In genomic region chr8:79488861-79489260, GRCm38 (mm10) we compare ENCODE assay signal across 9 mouse cellular contexts.
DNase-seq lines count a peak whose midpoint lies in the region; ATAC-seq and TF ChIP-seq lines count a peak whose summit lies in the region.
"Had no signal": no experiment of that assay in that cellular context is flagged by ENCODE, and none has a peak within 500 bp of the region (broad histone marks: within the 10 kb centered on the region; RNA-seq: fewer than 3 reads in every experiment).

No protein-coding gene starts in this region.

- ATAC-seq in hindbrain, postnatal 0 days = no peak
- no peak for ATAC-seq in hindbrain, embryonic 11.5 days (ENCODE audit: low FRiP score)
- peak; percentile 77 for ATAC-seq in granulocyte monocyte progenitor cell, adult 5-6 weeks (replicated peaks; ENCODE audit: poor library complexity, severe bottlenecking)
- ATAC-seq in hindbrain, embryonic 16.5 days = no peak
- no peak for ATAC-seq in midbrain, embryonic 11.5 days (ENCODE audit: low FRiP score)

- peak; percentile 71 for TF ChIP-seq CTCF in hindbrain, postnatal 0 days (IDR thresholded peaks at IDR 0.05; ENCODE audit: low read depth)

- H3K27ac ChIP-seq in hindbrain, postnatal 0 days = no peak overlapping the region
- H3K27ac ChIP-seq in hindbrain, embryonic 11.5 days (ENCODE audit: low read depth, low read length) = no peak overlapping the region
- no peak overlapping the region for H3K27ac ChIP-seq in hindbrain, embryonic 16.5 days (ENCODE audit: low read depth, low read length)
- H3K27ac ChIP-seq in midbrain, embryonic 11.5 days (ENCODE audit: low read depth, low read length) = no peak overlapping the region
- H3K27ac ChIP-seq: stomach, embryonic 15.5 days had no signal

- H3K4me1 ChIP-seq in hindbrain, postnatal 0 days (ENCODE audit: insufficient read depth, low read length) = no peaks in the 10 kb centered on the region
- no peaks in the 10 kb centered on the region for H3K4me1 ChIP-seq in hindbrain, embryonic 11.5 days (replicated peaks; ENCODE audit: control insufficient read depth, insufficient read depth, low read length)
- 0 out of 2 replicates have a peak, but pooled peaks cover 2% of the 10 kb centered on the region for H3K4me1 ChIP-seq in hindbrain, embryonic 16.5 days (ENCODE audit: control insufficient read depth, insufficient read depth, low read depth, low read length)
- H3K4me1 ChIP-seq in midbrain, embryonic 11.5 days (ENCODE audit: control insufficient read depth, insufficient read depth, low read length) = no peaks in the 10 kb centered on the region; the same call in 1 of the 2 replicates
- H3K4me1 ChIP-seq: stomach, embryonic 15.5 days had no signal

- H3K9me3 ChIP-seq in hindbrain, postnatal 0 days (ENCODE audit: low read length) = no peaks in the 10 kb centered on the region
- no peaks in the 10 kb centered on the region for H3K9me3 ChIP-seq in hindbrain, embryonic 11.5 days (ENCODE audit: control insufficient read depth, low read length)
- H3K9me3 ChIP-seq in hindbrain, embryonic 16.5 days (ENCODE audit: control insufficient read depth, low read length) = no peaks in the 10 kb centered on the region
- no peaks in the 10 kb centered on the region for H3K9me3 ChIP-seq in midbrain, embryonic 11.5 days (ENCODE audit: control insufficient read depth, low read length)
- H3K9me3 ChIP-seq: stomach, embryonic 15.5 days had no signal

- H3K9ac ChIP-seq in hindbrain, postnatal 0 days (replicated peaks; ENCODE audit: low read length) = no peak overlapping the region
- no peak overlapping the region for H3K9ac ChIP-seq in hindbrain, embryonic 11.5 days (ENCODE audit: low read depth, low read length)
- H3K9ac ChIP-seq in hindbrain, embryonic 16.5 days (ENCODE audit: low read depth, low read length) = no peak overlapping the region
- H3K9ac ChIP-seq in midbrain, embryonic 11.5 days (ENCODE audit: low read length) = no peak overlapping the region
- H3K9ac ChIP-seq: stomach, embryonic 15.5 days had no signal

- no peak for DNase-seq in hindbrain, postnatal 0 days (ENCODE audit: low spot score)
- no peak for DNase-seq in hindbrain, embryonic 11.5 days (ENCODE audit: low spot score)
- DNase-seq in right cerebral cortex, postnatal 4 days = peak; percentile 47
- no peak for DNase-seq in right cerebral cortex, postnatal 36 days (ENCODE audit: low spot score in 2 of 2)
- DNase-seq in thymus, postnatal 10 days (ENCODE audit: low spot score in 2 of 2) = peak; percentile 11 to 42
- no peak for DNase-seq in midbrain, embryonic 11.5 days (ENCODE audit: low spot score, missing footprints)

- H3K4me3 ChIP-seq in hindbrain, postnatal 0 days (ENCODE audit: low read length) = no peak overlapping the region
- no peak overlapping the region for H3K4me3 ChIP-seq in hindbrain, embryonic 11.5 days (ENCODE audit: low read depth, low read length)
- no peak overlapping the region for H3K4me3 ChIP-seq in hindbrain, embryonic 16.5 days (ENCODE audit: low read length)
- no peak overlapping the region for H3K4me3 ChIP-seq in midbrain, embryonic 11.5 days (ENCODE audit: low read depth, low read length)
- H3K4me3 ChIP-seq: stomach, embryonic 15.5 days had no signal

- 66% methylated on average over 2 of the region's 2 CpGs for whole genome bisulfite sequencing in hindbrain, postnatal 0 days
- WGBS in hindbrain, embryonic 11.5 days = 72% methylated on average over 2 of the region's 2 CpGs
- WGBS in hindbrain, embryonic 16.5 days = 77% methylated on average over 2 of the region's 2 CpGs
- 69% methylated on average over 2 of the region's 2 CpGs for WGBS in midbrain, embryonic 11.5 days

- H3K4me2 ChIP-seq in hindbrain, postnatal 0 days (ENCODE audit: low read depth, low read length) = no peak overlapping the region
- no peak overlapping the region for H3K4me2 ChIP-seq in hindbrain, embryonic 11.5 days (replicated peaks; ENCODE audit: low read depth, low read length)
- no peak overlapping the region for H3K4me2 ChIP-seq in hindbrain, embryonic 16.5 days (ENCODE audit: low read length)
- no peak overlapping the region for H3K4me2 ChIP-seq in midbrain, embryonic 11.5 days
- H3K4me2 ChIP-seq: stomach, embryonic 15.5 days had no signal

- H3K36me3 ChIP-seq in hindbrain, postnatal 0 days (ENCODE audit: insufficient read depth, low read length) = no peaks in the 10 kb centered on the region
- no peaks in the 10 kb centered on the region for H3K36me3 ChIP-seq in hindbrain, embryonic 11.5 days (ENCODE audit: control insufficient read depth, insufficient read depth, low read length)
- no peaks in the 10 kb centered on the region for H3K36me3 ChIP-seq in hindbrain, embryonic 16.5 days (ENCODE audit: control insufficient read depth, insufficient read depth, low read length)
- no peaks in the 10 kb centered on the region for H3K36me3 ChIP-seq in midbrain, embryonic 11.5 days (ENCODE audit: control insufficient read depth, insufficient read depth, low read length)
- H3K36me3 ChIP-seq: stomach, embryonic 15.5 days had no signal

- H3K27me3 ChIP-seq in hindbrain, postnatal 0 days (ENCODE audit: insufficient read depth, low read length) = no peaks in the 10 kb centered on the region
- no peaks in the 10 kb centered on the region for H3K27me3 ChIP-seq in hindbrain, embryonic 11.5 days (ENCODE audit: control insufficient read depth, insufficient read depth, low read length)
- H3K27me3 ChIP-seq in hindbrain, embryonic 16.5 days (replicated peaks; ENCODE audit: control insufficient read depth, insufficient read depth, low read length) = no peaks in the 10 kb centered on the region
- H3K27me3 ChIP-seq in midbrain, embryonic 11.5 days (ENCODE audit: control insufficient read depth, insufficient read depth, low read length) = no peaks in the 10 kb centered on the region
- H3K27me3 ChIP-seq: stomach, embryonic 15.5 days had no signal

Comparison
In these comparisons a context has a peak if more than half of its experiments do, and no peak if none do; other contexts are left out.
1. DNase-seq: peak in right cerebral cortex, postnatal 4 days (single experiment) and thymus, postnatal 10 days (2 of 2); none in hindbrain, postnatal 0 days (single experiment), hindbrain, embryonic 11.5 days (single experiment), right cerebral cortex, postnatal 36 days (0 of 2) and midbrain, embryonic 11.5 days (single experiment).